Mouse (Mus musculus): ENCODE results near the gene Defb23. TPM values are rescaled to one million over a fixed set of nuclear protein-coding genes. Genes with fewer than 3 reads are reported as not detected.

The Defb23 gene
- polyA plus RNA-seq (2017; shearing (Covaris generic)) = not detected

DNA sequence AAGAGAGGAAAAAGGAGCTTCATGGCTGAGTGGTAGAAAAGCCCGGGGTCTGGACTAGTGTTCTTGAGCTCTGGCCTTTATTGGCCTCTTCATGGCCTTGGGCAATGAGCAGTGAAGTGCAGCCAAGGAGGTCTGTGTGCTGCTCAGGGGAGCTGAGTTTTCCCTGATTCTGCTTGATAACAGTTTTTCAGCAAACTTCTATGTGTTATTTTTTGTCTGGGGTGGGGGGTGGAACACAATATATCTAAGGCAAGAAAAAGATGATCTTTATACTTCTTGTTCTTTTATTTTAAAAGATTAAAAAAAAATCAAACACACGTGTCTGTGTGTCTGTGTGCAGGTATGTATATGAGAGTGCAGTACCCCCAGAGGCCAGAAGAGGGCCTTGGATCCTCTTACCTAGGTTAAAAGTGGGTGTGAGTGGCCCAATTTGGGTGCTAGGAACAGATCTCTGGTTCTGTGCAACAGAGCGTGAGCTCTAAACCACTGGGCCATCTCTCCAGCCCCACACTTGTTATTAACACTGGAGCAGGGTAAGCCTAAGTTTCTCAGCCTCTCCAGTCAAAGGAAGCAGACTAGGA is at the start of gene Defb23:
Gene Defb23, minus strand, starts transcription at position 51 of the 581 bp plus-strand sequence.

GRCm38 (mm10) chr2:152511592-152511991 is 47.2 kb upstream of the Defb23 start, which contains the start of gene Defb26:
TSS of gene Defb26 (minus strand) at chr2:152511692.

DNA sequence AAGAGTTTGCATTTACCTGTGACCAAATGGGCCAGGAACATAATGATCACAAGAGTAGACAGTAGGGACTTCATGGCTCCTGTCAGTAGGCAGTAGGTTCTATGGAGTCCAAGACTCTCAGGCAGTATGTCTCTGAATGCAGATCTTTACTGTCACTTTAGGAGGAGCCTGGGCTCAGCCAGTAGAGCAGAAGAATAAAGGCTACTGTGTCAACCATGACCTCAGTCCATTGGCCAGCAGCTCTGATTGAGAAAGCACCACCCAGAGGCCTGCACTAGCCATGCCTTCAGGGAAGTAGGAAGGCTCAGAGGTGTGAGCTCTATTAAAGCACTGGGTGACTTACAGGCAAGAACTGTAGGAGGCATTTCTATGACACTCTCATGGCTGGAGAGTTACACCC is 25.6 kb upstream of the Defb23 start, which contains the start of gene Defb22:
Gene Defb22, minus strand, starts transcription at position 101 of the 400 bp plus-strand sequence.

DNA sequence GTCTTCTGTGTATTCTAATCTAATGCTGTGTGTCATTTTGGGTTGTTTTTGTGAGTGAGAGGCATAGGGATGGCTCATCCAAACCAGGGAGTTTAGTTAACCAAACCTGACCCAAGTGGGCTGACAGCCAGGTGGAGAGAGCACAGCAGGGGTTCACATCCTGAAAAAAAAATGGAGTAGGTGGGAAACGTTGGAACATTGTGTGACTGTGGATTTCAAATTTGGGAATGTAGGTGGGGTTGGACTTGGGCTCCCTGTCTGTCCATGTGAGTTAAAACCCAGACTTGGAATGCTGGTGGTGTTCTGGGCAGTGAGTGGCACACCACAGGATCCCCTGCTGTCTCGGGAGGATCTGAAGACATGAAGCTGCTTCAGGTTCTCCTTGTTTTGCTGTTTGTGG is 12.3 kb upstream of the Defb23 start, which contains the start of gene Defb20:
Gene Defb20, plus strand, starts transcription at position 301 of the 400 bp plus-strand sequence.

DNA sequence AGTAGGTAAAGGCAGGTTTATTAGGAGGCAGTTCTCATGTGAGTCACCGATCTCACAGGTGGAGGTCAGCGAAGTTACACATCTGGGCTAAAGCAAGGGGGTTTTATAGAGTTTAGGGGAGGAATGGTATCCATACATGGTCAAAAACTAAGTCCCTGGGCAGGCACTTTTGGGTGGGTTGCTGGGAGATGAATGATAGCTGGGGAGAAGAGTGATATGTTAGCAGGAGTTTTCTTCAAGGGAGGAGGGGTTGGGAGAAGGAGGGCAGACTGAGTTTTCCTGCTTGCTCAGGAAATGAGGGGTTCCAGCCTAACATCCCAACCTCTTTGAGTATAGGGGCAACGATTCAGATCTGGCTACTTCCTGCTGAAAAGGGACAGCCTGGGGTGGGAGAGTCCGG is 49.1 kb downstream of the Defb23 start, which contains the start of gene 6820408C15Rik:
Gene 6820408C15Rik, plus strand, starts transcription at position 301 of the 400 bp plus-strand sequence.

DNA sequence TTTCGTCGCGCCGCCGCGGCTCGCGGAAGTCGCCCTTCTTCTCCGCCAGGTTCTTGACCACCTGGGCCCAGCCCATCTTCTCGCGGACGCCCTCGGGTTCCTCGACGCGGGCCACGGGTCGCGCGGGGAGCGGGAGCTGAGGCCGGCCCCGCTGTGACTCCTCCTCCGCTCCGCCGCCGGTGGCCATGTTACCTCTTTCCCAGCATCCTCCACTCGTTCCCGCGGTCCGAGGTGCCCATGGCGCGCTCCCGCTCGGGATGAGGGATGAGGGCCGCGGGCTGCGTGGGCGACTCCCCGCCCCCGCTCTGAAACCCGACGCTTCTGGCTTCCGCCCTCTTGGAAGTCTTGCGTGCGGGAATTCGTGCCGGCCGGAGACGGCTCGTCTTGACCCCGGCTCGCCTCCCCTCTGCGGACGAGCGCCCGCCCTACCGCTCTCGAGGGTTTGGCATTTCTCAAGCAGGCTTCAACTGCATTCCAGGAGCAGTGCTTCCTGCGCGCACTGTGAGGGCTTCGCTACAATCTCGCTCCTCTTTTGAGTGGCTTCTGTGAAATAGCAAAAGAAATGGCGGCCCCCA is 49.7 kb downstream of the Defb23 start, which contains the start of gene Zcchc3:
Gene Zcchc3, minus strand, starts transcription at position 437 of the 575 bp plus-strand sequence.

Other genes with a start within 250 kb of the Defb23 start
- 63.4 TPM for gene Csnk2a1, start 237.8 kb downstream of the Defb23 start, polyA plus RNA-seq (2017; shearing (Covaris generic))
- 39.3 TPM for gene Tbc1d20, start 170.8 kb downstream of the Defb23 start, polyA plus RNA-seq (2017; shearing (Covaris generic))
- 339 TPM for gene Rbck1, start 132.0 kb downstream of the Defb23 start, polyA plus RNA-seq (2017; shearing (Covaris generic))
- 3.7 TPM for gene Trib3, start 120.6 kb downstream of the Defb23 start, polyA plus RNA-seq (2017; shearing (Covaris generic))
- gene Nrsn2, start 88.0 kb downstream of the Defb23 start, polyA plus RNA-seq (2017; shearing (Covaris generic)) = not detected
- 0.06 TPM for gene Sox12, start 66.6 kb downstream of the Defb23 start, polyA plus RNA-seq (2017; shearing (Covaris generic))
- 1.2 TPM for gene Zcchc3, start 49.6 kb downstream of the Defb23 start, polyA plus RNA-seq (2017; shearing (Covaris generic))
- not detected for gene 6820408C15Rik, start 49.0 kb downstream of the Defb23 start, polyA plus RNA-seq (2017; shearing (Covaris generic))
- not detected for gene Defb20, start 12.4 kb upstream of the Defb23 start, polyA plus RNA-seq (2017; shearing (Covaris generic))
- not detected for gene Defb22, start 25.5 kb upstream of the Defb23 start, polyA plus RNA-seq (2017; shearing (Covaris generic))
- not detected for gene Defb26, start 47.1 kb upstream of the Defb23 start, polyA plus RNA-seq (2017; shearing (Covaris generic))
- not detected for gene Defb28, start 53.6 kb upstream of the Defb23 start, polyA plus RNA-seq (2017; shearing (Covaris generic))
- gene Defb29, start 75.5 kb upstream of the Defb23 start, polyA plus RNA-seq (2017; shearing (Covaris generic)) = not detected
- gene Gm17416, start 104.7 kb upstream of the Defb23 start, polyA plus RNA-seq (2017; shearing (Covaris generic)) = not detected
- not detected for gene Defb21, start 108.1 kb upstream of the Defb23 start, polyA plus RNA-seq (2017; shearing (Covaris generic))
- not detected for gene Defb19, start 115.7 kb upstream of the Defb23 start, polyA plus RNA-seq (2017; shearing (Covaris generic))
- not detected for gene Defb45, start 134.8 kb upstream of the Defb23 start, polyA plus RNA-seq (2017; shearing (Covaris generic))
- not detected for gene Defb36, start 139.7 kb upstream of the Defb23 start, polyA plus RNA-seq (2017; shearing (Covaris generic))
- not detected for gene Defb25, start 158.4 kb upstream of the Defb23 start, polyA plus RNA-seq (2017; shearing (Covaris generic))
- not detected for gene Rem1, start 162.3 kb upstream of the Defb23 start, polyA plus RNA-seq (2017; shearing (Covaris generic))
- gene H13, start 204.8 kb upstream of the Defb23 start, polyA plus RNA-seq (2017; shearing (Covaris generic)) = 58.9 TPM
- gene Mcts2, start 222.4 kb upstream of the Defb23 start, polyA plus RNA-seq (2017; shearing (Covaris generic)) = 3.2 TPM